ENCODE assay signal across 18 mouse cellular contexts in the genomic region with DNA sequence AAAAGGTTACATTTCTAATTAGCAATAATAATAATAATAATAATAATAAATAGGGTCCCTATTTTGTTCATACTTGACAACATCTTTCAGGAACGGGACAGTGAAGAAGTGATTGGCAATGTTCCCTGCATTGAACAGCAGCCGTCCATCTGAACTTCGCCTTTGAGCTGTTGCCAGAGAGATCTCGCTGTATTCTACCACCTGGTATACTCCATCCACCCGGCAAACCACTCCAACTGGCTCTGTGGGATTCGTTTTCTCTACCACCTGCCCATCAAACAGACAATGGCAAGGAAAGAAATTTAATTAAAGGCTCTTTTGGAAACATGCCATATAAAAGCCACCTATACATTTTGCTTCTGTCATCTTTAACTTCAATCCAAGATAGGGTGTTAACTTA.
"Had no signal": no experiment of that assay in that cellular context is flagged by ENCODE, and none has a peak within 500 bp of the region (broad histone marks: within the 10 kb centered on the region; RNA-seq: fewer than 3 reads in every experiment).

No protein-coding gene starts in this region.

- H3K4me3 ChIP-seq: kidney, embryonic 15.5 days; left cerebral cortex, adult 2 months; limb, embryonic 10.5 days; limb, embryonic 13.5 days; liver, embryonic 12.5 days; liver, embryonic 15.5 days; lung, embryonic 15.5 days; megakaryocyte, embryonic 14.5 days; midbrain, embryonic 10.5 days had no signal

- H3K4me1 ChIP-seq: kidney, embryonic 15.5 days; limb, embryonic 10.5 days; lung, embryonic 15.5 days; midbrain, embryonic 10.5 days had no signal

- H3K9me3 ChIP-seq: kidney, embryonic 15.5 days; limb, embryonic 10.5 days; limb, embryonic 13.5 days; liver, embryonic 12.5 days; liver, embryonic 15.5 days; lung, embryonic 15.5 days; megakaryocyte, embryonic 14.5 days; midbrain, embryonic 10.5 days had no signal

- H3K27ac ChIP-seq: kidney, embryonic 15.5 days; left cerebral cortex, adult 2 months; limb, embryonic 10.5 days; limb, embryonic 13.5 days; liver, embryonic 12.5 days; liver, embryonic 15.5 days; lung, embryonic 15.5 days; midbrain, embryonic 10.5 days had no signal

- H3K9ac ChIP-seq: kidney, embryonic 15.5 days; limb, embryonic 13.5 days; liver, embryonic 12.5 days; liver, embryonic 15.5 days; lung, embryonic 15.5 days had no signal

- ATAC-seq: liver, embryonic 12.5 days had no signal

- H3K4me2 ChIP-seq: kidney, embryonic 15.5 days; limb, embryonic 13.5 days; liver, embryonic 12.5 days; liver, embryonic 15.5 days; lung, embryonic 15.5 days had no signal

- H3K27me3 ChIP-seq: kidney, embryonic 15.5 days; limb, embryonic 13.5 days; liver, embryonic 12.5 days; liver, embryonic 15.5 days; lung, embryonic 15.5 days; megakaryocyte, embryonic 14.5 days had no signal

- DNase-seq: kidney, postnatal 10 days; kidney, postnatal 36 days; layer of hippocampus, postnatal 36 days; liver; lung, adult 18-20 months; lung, postnatal 10 days; lung, postnatal 36 days; thymus, adult 18-20 months; thymus, postnatal 36 days had no signal
